Mouse (Mus musculus): Measurements from ENCODE around the gene Liph. TPM values are rescaled to one million over a fixed set of nuclear protein-coding genes. Genes with fewer than 3 reads are reported as not detected.

The Liph gene
- polyA plus RNA-seq, 1 experiment from 2014 or later = 0.22 TPM

Other genes with a start within 250 kb of the Liph start
- 0.59 and 0.61 TPM in 2 replicates for gene Ehhadh, start 207.9 kb downstream of the Liph start, polyA plus RNA-seq (2015; fragmentation: Nextera tagmentation; extraction: Ambion mirVana)
- gene Map3k13, start 201.3 kb downstream of the Liph start, polyA plus RNA-seq (2015; fragmentation: Nextera tagmentation; extraction: Ambion mirVana) = 4.3 and 4.5 TPM in 2 replicates
- gene Tmem41a, start 48.1 kb downstream of the Liph start, polyA plus RNA-seq (2015; fragmentation: Nextera tagmentation; extraction: Ambion mirVana) = 23.6 and 26.2 TPM in 2 replicates
- 50.7 and 54.0 TPM in 2 replicates for gene Senp2, start 13.8 kb upstream of the Liph start, polyA plus RNA-seq (2015; fragmentation: Nextera tagmentation; extraction: Ambion mirVana)
- gene Igf2bp2, start 167.6 kb upstream of the Liph start, polyA plus RNA-seq (2015; fragmentation: Nextera tagmentation; extraction: Ambion mirVana) = 52.7 and 55.3 TPM in 2 replicates